Mouse (Mus musculus): ENCODE data around the gene Sp4. TPM values are rescaled to one million over a fixed set of nuclear protein-coding genes. Genes with fewer than 3 reads are reported as not detected.

Gene Sp4
- total RNA-seq, 2 experiments from 2014 or later: 27.3 to 28.4 TPM

DNA sequence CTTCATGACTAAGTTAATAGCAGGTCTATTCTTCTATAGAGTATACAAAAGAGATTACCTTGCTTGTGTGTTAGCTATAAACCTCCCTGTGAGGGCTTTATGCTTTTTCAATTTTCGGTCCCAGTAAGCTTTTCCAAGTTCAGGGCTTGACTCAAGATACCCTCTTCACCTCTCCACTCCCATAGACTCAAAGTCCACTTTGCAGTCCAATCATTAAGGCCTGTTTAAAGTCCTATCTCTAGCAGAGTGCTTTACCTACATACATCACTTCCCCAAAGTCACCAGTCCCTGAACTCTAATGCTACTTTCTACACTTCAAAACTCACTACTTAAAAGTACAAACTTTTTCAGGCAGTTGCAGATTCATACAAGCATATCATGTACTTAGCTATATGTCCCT is 12.3 kb downstream of the Sp4 start:
- intact Hi-C loops (cut with DNase I): no loop called here
- DNase-seq (ENCODE audit: low spot score in 2 of 2): no peak

DNA sequence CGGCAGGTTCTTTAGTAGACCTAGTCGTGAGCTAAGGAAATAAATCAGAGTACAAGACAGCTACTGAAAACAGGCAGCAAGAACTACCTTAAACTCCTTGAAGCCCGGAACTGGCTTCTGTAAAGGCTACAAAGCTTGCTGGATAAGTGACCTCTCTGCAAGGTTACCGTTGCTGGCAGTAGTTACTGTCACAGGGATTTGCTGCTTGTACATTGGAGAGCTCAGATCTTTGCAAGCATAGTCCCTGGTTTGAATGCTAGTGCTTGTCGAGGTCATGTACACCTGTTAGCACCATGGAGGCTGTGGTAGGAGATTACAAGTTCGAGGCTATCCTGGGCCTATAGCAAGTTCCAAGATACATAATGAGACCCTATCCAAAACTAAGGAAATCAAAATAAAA is 16.1 kb downstream of the Sp4 start:
- no peak for DNase-seq (ENCODE audit: low spot score in 2 of 2)
- intact Hi-C loops (cut with DNase I): no loop called here

DNA sequence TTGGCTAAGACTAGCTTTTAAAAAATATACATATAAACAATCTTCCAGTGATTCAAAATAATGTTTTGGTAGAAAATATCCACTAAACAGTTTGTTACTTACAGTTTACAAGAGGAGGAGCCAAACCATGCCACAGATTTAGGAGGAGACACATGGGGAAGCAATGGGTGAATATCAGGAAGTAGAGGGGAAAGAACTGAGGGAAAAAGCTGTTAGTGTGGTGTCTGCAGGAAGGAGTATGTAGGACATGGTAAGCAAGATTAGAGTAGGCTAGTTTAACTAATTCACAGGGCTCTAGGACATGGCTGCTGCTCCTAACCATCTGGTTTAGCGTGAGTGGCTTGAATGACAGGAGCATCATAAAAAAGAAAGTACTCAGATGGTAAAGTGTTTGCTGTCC is 19.3 kb downstream of the Sp4 start:
- DNase-seq (ENCODE audit: low spot score in 2 of 2): no peak
- intact Hi-C loops (cut with DNase I): no loop called here

DNA sequence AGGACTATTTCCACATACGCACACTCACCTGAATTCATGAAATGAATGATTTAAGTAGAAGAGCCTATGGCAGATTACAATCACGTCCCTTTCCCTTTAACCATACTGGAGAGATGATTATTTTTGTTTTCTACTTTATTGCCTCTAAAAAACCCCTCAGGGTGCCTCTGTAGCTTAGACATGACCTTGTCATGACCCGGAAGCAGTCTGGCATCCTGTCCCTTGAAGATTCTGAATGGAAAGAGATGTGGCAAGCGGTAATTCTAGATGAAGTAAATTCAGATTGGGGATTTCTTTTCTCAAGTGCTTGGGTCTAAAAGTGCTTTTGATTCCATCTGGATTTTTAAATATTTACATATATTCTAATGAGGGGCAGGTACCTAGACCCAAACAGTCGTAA is 24.9 kb downstream of the Sp4 start:
- intact Hi-C loops (cut with DNase I): no loop called here

DNA sequence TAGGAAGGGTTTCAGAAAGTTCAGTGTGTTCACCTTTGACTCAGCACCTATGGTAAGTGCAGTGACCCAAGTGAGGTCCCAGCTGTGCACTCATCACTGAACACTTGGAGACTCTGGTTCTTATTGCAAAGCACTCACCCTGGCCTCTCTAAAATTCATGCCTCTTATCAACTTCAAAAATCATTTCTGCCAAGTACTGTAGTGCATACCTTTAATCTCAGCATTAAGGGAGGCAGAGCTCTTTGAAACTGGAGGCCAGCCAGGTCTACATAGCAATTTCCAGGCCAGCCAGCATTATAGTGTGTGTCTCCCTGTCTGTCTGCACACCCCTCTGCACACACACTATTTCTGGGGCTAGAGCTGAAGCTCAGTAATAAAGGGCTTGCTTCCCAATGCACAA is 36.3 kb downstream of the Sp4 start:
- intact Hi-C loops (cut with DNase I): no loop called here
- no peak for DNase-seq (ENCODE audit: low spot score in 2 of 2)

More for the DNA sequence above, 24.9 kb downstream of the Sp4 start:
- DNase-seq (ENCODE audit: low spot score in 2 of 2): no peak

DNA sequence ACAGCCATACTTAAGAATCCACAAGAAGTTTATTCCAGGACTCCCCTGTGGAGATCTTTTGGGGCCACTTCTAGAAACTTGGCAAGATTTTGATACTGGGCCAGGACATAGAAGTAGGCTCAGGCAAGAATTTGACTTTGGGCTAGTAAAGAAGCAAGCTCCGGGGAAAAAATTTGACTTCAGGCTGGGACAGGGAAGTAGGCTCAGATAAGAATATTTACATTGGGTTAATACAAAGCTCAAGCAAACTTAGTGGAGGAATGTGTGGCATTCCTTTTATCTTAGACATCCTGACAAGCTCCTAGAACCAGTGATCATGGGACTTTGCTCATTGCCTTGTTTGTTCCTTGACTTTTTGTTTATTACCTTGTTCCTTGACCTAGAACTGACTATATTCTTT is 37.4 kb downstream of the Sp4 start:
- DNase-seq (ENCODE audit: low spot score in 2 of 2): no peak
- intact Hi-C loops (cut with DNase I): no loop called here

DNA sequence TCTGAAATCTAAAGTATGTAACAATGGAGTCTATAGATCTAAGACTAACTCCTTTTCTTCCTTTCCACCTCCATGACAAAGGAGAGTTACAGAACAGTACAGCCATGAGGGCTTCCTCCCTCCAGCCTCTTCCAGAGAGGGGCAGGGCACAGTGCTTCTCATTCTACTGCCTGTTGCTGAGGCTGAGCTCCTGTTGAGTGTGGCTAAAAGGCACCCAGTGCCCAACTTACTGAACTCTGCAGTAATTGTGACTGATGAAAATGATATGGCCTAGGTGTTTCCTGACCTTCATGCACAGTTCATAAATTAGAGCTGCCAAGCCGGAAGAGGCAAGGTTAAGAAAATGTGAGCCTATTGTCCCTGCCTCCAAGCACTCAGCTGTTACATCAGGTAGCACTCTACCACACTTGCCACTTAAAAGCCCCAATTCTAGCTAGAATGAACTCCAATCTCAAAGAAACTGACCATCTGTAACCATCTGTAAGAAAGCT is 45.9 kb downstream of the Sp4 start:
- intact Hi-C loops (cut with DNase I): no loop called here
- no peak for DNase-seq (ENCODE audit: low spot score in 2 of 2)

DNA sequence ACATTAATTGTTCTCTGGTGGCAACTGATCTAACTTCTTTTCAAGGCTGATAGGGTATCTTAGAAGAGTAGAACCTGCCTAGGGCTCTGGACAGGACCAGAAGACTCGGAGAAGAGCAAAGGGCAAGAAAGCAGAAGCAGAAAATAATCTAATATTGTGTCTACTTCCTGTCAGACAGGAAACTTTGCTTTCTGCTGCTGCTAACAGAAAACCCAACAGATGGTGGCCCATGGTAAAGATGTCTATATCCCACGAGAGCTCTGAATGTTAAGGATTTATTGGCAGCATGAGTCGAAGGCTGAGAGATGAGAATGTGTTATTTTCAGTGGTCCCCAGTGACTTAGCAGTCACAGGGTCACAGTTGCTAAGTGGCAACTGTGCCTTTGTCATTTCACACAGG is 80.1 kb downstream of the Sp4 start:
- intact Hi-C loops (cut with DNase I): no loop called here
- DNase-seq (ENCODE audit: low spot score in 2 of 2): no peak

DNA sequence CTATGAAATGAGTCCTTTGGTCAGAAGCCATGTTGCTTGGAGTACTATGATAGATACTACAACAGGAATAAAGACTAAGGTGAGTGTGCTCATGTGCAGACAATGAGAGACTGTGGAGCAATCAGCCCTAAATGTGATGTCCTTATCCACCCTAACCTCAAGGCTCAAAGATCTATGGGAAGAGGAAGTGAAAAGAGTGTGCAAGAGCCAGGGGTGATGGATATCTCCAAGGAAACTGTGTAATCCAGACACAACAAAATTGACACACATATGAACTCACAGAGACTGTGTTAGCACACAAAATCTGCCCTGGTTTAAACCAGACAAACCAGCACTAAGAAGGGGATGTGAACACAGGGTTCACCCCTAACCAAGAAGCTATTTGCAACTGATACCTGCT is 81.2 kb downstream of the Sp4 start:
- no peak for DNase-seq (ENCODE audit: low spot score in 2 of 2)
- intact Hi-C loops (cut with DNase I): no loop called here

DNA sequence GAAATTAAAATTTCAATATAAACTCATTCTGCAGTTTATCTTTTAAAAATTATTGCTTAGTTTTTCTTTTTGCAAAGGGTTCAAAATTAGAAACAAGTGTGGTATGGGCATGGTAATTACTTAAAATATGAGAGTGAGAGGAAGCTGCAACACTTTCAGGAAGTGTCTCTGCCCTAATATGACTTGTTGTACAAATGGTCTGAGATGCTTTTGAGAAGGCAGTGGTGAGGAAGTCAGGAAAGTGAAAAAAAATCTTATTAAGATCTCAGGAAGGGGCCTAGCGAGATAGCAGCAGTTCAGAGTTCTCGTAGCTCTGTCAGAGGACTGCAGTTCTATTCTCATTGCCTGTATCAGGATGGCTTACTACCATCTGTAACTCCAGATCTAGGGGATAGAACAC is 89.1 kb downstream of the Sp4 start:
- no peak for DNase-seq (ENCODE audit: low spot score in 2 of 2)
- intact Hi-C loops (cut with DNase I): no loop called here

DNA sequence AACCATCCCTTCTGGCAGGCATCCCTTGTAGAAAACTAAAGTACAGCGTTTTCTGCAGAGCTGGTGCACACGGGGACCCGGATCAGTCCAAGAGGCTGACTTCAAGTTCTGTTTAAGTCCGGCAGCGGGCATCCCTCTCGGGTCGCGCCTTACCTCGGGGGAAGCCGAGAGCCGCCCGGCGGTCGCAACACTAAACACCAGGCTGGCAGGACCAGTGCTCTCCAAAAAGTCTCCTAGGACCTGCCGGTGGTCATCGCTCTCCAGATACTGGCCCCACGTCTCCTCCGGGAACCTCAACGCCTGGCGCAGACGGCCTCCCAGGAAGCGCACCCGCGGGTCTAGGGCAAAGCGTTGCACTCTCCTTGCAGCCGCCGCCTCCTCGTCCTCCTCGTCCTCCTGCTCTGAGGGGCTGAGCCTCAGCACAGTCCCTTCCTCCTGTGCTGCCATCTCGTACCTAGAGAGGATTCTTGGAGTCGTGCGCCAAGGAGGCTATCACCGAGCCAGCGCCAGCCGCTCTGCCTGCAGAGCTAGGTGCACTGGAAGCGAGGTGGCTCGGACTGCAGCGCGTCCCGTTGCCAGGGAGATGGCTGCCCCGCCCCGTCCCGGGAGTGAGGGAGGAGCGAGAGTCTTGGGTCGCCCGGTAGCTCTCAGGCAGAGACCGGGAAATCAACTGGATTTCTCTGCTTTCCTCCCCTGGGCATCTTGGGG is 102.7 kb downstream of the Sp4 start, which contains the start of gene Dnah11:
Gene Dnah11 (minus strand): TSS at position 658 of the 708 bp plus-strand sequence.
- intact Hi-C loops (cut with DNase I): no loop called here

DNA sequence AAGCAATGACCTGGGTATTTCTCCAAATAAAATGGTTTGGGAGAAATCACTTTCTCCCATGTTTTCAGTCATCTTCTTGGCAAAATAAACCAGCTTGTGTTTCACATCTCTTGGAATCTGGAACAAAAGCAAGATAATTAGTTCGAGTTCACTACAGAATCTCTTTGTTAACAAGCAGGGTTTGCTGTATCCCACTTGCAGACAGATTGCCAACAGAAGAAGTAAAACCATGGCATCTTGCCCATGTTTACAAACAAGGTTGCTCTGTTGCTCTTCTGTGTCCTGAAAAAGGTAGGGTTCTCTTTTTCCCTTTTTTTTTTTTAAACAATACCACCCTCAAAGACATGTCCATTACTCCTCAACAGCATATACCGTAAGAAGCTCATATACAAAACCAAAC is 104.7 kb downstream of the Sp4 start:
- DNase-seq (ENCODE audit: low spot score in 2 of 2): no peak
- intact Hi-C loops (cut with DNase I): no loop called here

More for the DNA sequence above, 102.7 kb downstream of the Sp4 start, which contains the start of gene Dnah11:
- DNase-seq (ENCODE audit: low spot score in 2 of 2): peak; percentile 25 to 30

DNA sequence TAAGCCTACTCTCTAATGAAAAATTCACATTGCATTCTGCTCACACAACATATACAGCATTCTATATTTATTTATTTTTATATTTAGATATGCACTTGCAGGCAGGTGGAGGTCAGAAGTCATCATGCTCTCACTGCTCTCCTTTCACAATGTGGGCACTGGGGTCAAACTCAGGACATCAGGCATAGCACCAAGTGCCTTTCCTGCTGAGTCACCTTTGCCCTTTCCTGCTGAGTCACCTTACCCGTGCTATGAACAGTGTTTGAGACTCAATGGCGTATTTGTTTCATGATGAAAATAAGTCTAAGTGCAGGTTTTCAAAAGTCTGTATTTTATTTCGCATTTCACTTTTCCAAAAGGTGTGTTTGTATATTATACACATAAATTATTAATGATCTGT is 111.7 kb downstream of the Sp4 start:
- intact Hi-C loops (cut with DNase I): no loop called here
- no peak for DNase-seq (ENCODE audit: low spot score in 2 of 2)

DNA sequence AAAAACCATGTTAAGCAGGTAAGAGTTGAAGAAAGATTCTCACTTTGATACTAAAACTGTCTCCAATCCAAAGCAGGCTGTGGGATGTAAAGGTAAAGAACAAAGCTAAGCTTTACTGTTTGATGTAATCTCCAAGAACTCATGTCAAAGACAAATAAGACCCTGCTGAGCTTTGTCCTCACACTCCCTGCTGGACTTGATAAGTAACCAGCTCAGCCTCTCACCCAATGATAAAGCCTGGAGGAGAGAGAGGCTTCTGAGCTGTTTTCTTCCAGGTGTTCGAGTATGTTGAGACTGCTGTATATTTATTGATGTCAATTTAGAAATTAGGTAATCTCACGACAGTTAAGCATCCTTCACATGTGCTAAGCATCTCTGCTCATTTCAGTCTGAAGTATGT is 113.6 kb downstream of the Sp4 start:
- DNase-seq (ENCODE audit: low spot score in 2 of 2): no peak
- intact Hi-C loops (cut with DNase I): no loop called here

DNA sequence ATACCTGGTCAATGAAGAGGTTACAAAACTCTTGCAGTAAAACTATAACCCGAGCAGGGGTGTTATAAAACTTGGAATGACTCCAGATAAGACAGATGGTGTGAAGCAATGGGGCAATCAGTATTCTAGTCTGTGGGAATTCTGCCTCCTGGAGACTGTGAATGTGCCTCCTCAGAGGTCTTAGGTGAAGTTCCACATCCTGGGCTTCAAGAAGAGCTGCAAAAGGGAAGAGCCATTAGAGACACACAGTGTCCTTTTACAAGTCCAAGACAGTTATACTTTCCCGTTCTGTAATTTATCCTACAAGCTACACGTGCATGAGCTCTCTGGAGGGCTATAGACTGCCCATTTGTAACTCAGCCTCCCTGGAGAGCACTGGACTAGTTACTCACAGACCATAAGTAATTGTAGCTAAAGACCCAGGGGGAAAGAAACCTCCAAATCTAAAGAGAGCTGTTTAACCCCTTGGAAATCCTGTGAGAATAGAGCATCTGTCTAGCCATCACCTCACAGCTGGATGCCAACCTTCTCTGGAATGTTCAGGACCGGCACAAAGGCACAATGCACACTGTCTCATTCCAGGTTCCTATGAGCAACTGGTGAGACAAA is 114.3 kb downstream of the Sp4 start:
- intact Hi-C loops (cut with DNase I): no loop called here
- DNase-seq (ENCODE audit: low spot score in 2 of 2): no peak

DNA sequence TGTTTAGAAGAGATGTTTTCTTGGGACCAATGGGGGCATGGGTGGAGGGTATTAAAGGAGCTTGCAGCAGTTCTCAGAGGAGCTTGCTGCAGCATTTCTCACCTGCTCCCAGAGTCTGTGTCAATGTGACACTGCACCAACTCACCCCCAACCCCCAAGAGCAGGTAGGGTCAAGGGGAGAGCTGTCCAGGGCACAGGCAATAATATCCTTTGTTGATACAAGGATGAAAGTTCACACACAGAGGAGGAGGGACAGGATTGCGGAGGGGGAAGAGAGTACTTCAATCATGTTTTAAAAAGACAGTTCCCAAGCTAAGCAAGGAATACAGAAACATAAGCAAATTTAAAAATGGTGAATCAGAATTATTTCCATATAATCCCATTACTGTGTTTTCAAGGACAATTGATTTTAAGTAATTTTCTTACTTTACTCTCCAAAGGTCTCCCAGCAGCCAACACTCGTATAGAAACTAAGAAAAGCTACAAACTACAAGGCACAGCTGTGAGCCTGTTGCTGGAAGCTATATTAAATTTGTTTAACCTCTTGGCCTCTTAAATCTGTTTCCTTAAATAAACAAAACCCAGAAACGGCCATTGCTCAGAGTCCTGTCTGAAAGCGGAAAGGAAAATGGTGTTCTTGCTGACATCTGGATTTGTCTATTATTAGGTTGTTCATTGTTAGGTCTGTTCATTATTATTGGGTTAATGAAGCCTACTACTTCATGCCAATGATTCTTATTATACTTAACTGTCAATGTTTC is 114.9 kb downstream of the Sp4 start:
- intact Hi-C loops (cut with DNase I): no loop called here

More for the DNA sequence above, 114.9 kb downstream of the Sp4 start:
- no peak for DNase-seq (ENCODE audit: low spot score in 2 of 2)

Other genes with a start within 250 kb of the Sp4 start
- gene Dnah11, start 102.4 kb downstream of the Sp4 start, total RNA-seq (2021): under 1 TPM; 0.57 to 0.75 TPM